Mouse (Mus musculus) kidney, adult 2 months (tissue): Measurements from ENCODE around the gene 4930442H23Rik. TPM values are rescaled to one million over a fixed set of nuclear protein-coding genes. Genes with fewer than 3 reads are reported as not detected.
"Not testable (repeated sequence)": the region's sequence is repeated elsewhere in the genome, so short reads cannot be mapped to it uniquely, and the experiment has no call there.

Experiments used
- DNase-seq: peaks from one replicate; pipeline ENCODE4 v3.0.0; 2021
- H3K27ac ChIP-seq: fragments of 200-500 bp; 2 replicates; pipeline ENCODE4 v1.5.1; 2012; ENCODE audit warnings: low read depth, low read length, control low read depth, inconsistent platforms; ENCODE audit not compliant: insufficient read depth
- H3K27me3 ChIP-seq: fragments of 200-500 bp; replicated peaks from 2 replicates; pipeline ENCODE4 v1.6.1; 2012; ENCODE audit warnings: mild to moderate bottlenecking, moderate library complexity, low read length, inconsistent platforms; ENCODE audit not compliant: control insufficient read depth, insufficient read depth
- H3K36me3 ChIP-seq: fragments of 200-500 bp; 2 replicates; pipeline ENCODE4 v1.6.1; 2012; ENCODE audit warnings: mild to moderate bottlenecking, moderate library complexity, low read length, inconsistent platforms; ENCODE audit not compliant: control insufficient read depth, insufficient read depth
- H3K4me1 ChIP-seq: fragments of 200-500 bp; 2 replicates; pipeline ENCODE4 v1.6.1; 2011; ENCODE audit warnings: low read length; ENCODE audit not compliant: control insufficient read depth, insufficient read depth
- H3K4me3 ChIP-seq: fragments of 200-500 bp; 2 replicates; pipeline ENCODE4 v1.5.1; 2011; ENCODE audit warnings: mild to moderate bottlenecking, low read depth, low read length, control low read depth; ENCODE audit not compliant: insufficient read depth
- CTCF ChIP-seq: fragments of 200-500 bp; conservative IDR thresholded peaks from 2 replicates; pipeline ENCODE4 v1.5.1; 2011; ENCODE audit warnings: low read depth, mild to moderate bottlenecking, control low read depth, low read length, moderate library complexity, mixed read lengths; ENCODE audit not compliant: insufficient read depth, insufficient read length
- POLR2A ChIP-seq: fragments of 200-500 bp; IDR thresholded peaks from one replicate; pipeline ENCODE4 v1.6.1; 2011; ENCODE audit warnings: low read depth, low read length, control low read depth
- WGBS: fragments of 180-500 bp; shearing (Covaris S2); methylation state at CpG from one replicate; pipeline ENCODE4 v1.1.7; 2018; 5-methylcytosine and 5-hydroxymethylcytosine counted together
- polyA plus RNA-seq: library from polyadenylated mRNA; depleted of rRNA; stranded (reverse); fragments of >200 nt; gene quantifications from 2 replicates; pipeline ENCODE4 v1.2.3, GENCODE M21; 2012; rRNA removed

4930442H23Rik gene
- not detected in 2 replicates for polyA plus RNA-seq

DNA sequence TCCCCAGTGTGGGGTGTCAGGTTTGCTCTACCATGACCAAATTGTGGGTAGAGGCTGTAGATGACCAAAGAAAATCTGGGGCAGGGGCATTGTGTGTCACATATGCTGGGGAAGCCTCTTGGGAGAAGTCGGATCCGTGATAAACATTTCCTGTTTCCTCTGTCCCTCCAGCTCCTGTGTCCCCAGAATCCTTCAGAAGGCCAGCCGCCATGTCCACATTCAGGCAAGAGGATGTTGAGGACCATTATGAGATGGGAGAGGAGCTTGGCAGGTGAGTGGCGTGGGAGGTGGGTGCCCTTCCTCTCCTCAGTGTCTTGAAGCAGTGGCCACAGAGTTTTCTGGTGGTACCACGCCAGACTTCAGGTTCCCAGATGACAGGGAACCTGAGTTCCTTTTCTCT, at the start of gene 4930442H23Rik:
4930442H23Rik (minus strand) TSS at position 45 of the 400 bp plus-strand sequence.
- DNase-seq: no peak
- H3K27me3 ChIP-seq: no peaks in the 10 kb centered on the region
- H3K4me3 ChIP-seq: peak within 1 kb of the TSS; percentile 74
- H3K36me3 ChIP-seq: peaks cover 12% of the 10 kb centered on the region
- WGBS: 73% methylated on average over 5 of the region's 5 CpGs
- TF ChIP-seq CTCF: no peak
- TF ChIP-seq POLR2A: no peak
- peaks cover 3% of the 10 kb centered on the region; the same call in 1 of the 2 replicates for H3K4me1 ChIP-seq
- peak within 1 kb of the TSS; percentile 83 for H3K27ac ChIP-seq

DNA sequence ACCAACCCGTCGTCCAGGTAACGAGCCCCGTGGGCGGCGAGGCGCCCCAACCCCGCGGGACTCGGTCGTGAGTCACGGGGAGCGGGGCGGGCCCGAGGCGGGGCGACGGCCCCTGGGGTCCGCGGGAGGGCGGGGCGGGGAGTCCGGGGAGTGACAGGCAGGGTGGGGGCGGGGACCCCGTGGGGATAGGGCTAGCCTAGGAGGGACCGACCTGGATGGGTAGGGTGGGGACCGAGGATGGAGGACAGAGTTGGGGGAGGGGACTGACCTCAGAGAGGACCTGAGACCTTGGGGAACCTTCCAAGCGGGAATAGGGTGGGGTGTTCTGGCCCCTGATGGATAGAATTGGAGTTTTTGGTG, 49.6 kb upstream of the 4930442H23Rik start:
- no peak for DNase-seq
- 0 out of 2 replicates have a peak, but pooled peaks cover 3% of the 10 kb centered on the region for H3K4me1 ChIP-seq
- no peaks in the 10 kb centered on the region for H3K36me3 ChIP-seq
- TF ChIP-seq POLR2A (no peak), CTCF (no peak)
- WGBS: 2% methylated on average over 28 of the region's 28 CpGs
- H3K4me3 ChIP-seq: peak overlapping the region; percentile 69
- no peaks in the 10 kb centered on the region for H3K27me3 ChIP-seq
- H3K27ac ChIP-seq: no peak overlapping the region

DNA sequence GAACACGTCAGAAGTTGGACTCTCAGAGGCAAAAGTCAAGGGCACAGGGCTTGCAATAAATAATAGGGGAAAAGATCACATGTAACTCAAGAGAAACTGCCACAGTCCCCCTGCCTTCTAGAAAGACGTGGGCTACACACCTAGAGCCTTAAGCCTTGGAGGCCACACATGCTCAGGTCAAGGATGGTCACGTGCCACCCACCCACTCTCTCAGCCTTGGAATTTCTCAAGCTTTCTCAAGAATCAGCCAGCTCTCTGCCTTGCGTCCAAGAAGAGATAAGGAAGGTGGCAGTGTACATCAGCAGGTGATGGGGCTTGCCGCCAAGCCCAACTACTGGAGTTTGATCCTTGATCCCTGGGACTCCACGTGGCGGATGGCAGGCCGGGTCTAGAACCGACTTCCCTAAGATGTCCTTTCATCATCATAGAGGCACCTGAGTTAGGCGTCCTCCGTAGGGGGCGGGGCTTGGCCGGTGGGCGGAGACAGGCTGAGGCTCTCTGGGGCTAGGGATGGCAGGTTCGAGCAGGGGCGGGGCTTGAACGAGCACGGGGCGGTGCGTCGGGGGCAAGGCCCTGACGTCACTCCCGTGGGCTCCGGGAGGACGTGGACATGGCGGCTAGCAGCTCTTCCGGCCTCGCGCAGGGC, 49.1 kb upstream of the 4930442H23Rik start, which contains the start of gene Zfr2:
Zfr2 (plus strand) TSS at position 576 of the 646 bp plus-strand sequence.
- TF ChIP-seq CTCF: no peak
- TF ChIP-seq POLR2A: peak; percentile 52
- Histone ChIP-seq H3K36me3 (no peaks in the 10 kb centered on the region), H3K4me1 (0 out of 2 replicates have a peak, but pooled peaks cover 3% of the 10 kb centered on the region), H3K27ac (no peak within 1 kb of the TSS), H3K27me3 (no peaks in the 10 kb centered on the region), H3K4me3 (peak within 1 kb of the TSS; percentile 69)
- WGBS: 8% methylated on average over 29 of the region's 29 CpGs
- peak; percentile 93 for DNase-seq

DNA sequence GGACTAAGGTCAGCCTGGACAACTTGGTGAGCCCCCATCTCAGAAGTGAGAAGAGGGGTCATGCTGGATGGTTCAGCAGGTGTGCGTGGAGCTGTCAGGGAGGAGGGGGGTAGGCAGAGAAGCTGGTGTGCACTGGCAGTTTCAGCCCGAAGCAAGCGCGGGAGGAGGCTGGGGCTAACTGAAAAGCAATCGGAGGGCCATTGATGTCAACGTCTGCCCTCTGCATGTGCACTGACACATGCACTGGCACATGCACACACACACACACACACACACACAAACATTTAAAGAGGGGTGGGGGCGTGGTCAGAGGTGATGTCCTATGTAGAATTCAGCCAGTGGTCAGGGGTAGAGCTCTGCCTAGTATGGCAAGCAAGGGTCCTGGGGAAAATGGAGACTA, 47.8 kb upstream of the 4930442H23Rik start:
- 0 out of 2 replicates have a peak, but pooled peaks cover 3% of the 10 kb centered on the region for H3K4me1 ChIP-seq
- WGBS: 38% methylated on average over 7 of the region's 7 CpGs
- TF ChIP-seq POLR2A: no peak
- no peak for TF ChIP-seq CTCF
- no peaks in the 10 kb centered on the region for H3K36me3 ChIP-seq
- no peak for DNase-seq
- no peaks in the 10 kb centered on the region for H3K27me3 ChIP-seq
- H3K27ac ChIP-seq: no peak overlapping the region
- no peak overlapping the region for H3K4me3 ChIP-seq

DNA sequence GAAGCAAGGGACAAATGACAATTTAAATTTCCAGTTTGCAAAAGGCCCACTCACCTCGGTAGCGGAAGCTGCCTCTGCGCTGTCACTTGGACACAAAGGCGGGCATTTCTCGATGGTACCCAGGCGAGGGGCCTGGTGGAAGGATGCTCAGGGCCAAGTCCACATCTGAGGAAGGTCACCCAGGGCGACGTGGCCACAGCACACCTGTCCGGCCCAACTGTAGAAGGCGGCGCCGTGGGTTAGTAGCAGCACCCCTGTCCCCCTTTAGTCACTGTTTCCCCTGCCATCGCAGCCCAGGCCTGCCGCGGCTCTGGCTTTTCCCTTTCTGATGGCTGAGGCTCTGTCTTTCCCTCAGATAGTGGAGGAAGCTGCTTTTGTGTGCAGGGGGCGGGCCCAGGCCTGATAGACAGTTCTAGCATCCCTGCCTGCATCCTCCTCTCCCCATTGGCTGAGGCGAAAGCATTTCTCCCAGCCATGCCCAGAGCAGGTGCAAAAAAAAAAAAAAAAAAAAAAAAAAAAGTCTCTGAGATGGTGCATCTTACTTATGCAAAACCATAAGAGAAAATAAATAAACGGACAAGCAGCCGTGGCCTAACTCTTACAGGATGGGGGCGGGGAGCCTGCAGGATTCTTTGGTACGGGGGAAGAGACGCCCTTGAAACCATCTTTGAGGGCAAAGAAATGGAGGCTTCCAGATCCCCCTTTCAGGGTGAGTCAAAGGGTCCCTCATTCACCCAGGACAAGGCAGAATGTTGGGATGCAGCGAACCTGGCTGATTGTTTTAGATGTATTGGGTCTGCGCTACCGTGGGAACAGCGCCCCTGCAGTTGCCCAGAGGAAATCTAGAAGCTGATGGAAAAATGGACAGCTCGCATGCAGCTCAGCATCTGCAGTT, 47.0 kb upstream of the 4930442H23Rik start, which contains the start of gene Atcay:
Atcay (minus strand) TSS at position 396 of the 895 bp plus-strand sequence.
- DNase-seq: no peak
- TF ChIP-seq POLR2A: no peak
- TF ChIP-seq CTCF: peak; percentile 64
- H3K4me1 ChIP-seq: 0 out of 2 replicates have a peak, but pooled peaks cover 3% of the 10 kb centered on the region
- no peaks in the 10 kb centered on the region for H3K36me3 ChIP-seq
- no peak within 1 kb of the TSS for H3K27ac ChIP-seq
- H3K4me3 ChIP-seq: no peak within 1 kb of the TSS
- no peaks in the 10 kb centered on the region for H3K27me3 ChIP-seq
- 9% methylated on average over 27 of the region's 27 CpGs for WGBS

DNA sequence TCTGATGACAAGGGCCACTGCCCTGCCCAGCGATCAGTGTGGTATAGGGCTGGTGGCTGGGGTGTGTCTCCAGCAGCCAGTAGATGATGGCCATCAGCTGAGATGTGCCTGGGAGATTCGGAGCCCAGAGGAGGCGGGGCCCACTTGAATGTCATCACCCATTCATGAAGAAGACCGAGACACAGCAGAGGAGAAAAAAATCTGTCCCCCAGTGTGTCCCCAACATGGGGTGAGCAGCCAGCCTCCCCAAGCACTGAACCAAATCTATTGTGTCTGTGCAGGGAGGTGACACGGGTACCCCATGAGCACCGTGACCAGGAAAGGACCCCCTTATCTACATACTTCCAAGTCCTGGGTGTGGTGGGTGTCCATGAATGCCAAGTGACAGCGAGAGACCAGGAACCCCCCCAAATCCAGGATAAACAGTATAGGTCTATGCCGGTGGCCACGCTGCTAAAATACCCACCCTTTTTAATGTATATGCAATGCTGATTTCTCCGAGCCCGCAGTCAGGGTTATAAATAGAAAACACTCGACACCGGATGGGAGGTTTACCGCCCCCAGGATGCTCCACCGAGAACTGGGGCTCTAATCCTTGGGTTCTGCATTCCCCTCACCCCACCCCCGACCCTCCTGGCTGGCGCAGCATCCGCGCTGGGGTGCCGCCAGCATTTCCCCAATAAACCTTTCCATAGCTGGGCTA, 46.2 kb upstream of the 4930442H23Rik start:
- Histone ChIP-seq H3K27ac (no peak overlapping the region), H3K36me3 (no peaks in the 10 kb centered on the region), H3K4me3 (no peak overlapping the region), H3K4me1 (0 out of 2 replicates have a peak, but pooled peaks cover 3% of the 10 kb centered on the region), H3K27me3 (no peaks in the 10 kb centered on the region)
- DNase-seq: no peak
- TF ChIP-seq POLR2A: no peak
- no peak for TF ChIP-seq CTCF
- 19% methylated on average over 20 of the region's 20 CpGs for WGBS

DNA sequence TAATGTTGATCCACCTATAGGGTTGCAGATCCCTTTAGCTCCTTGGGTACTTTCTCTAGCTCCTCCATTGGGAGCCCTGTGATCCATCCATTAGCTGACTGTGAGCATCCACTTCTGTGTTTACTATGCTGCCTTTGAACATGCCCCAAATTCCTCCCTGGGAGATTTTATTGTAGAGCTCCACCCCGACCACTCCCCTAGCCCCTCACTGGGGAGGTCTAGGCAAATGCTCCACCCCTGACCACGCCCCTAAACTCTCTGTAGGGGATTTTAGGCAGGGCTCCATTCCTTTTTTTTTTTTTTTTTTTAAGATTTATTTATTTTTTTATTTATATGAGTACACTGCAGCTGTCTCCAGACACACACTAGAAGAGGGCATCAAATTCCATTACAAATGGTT, 40.1 kb upstream of the 4930442H23Rik start:
- not testable (repeated sequence) for H3K4me3 ChIP-seq, H3K36me3 ChIP-seq, H3K4me1 ChIP-seq, H3K27me3 ChIP-seq, H3K27ac ChIP-seq, DNase-seq
- WGBS: 50% methylated on average over 2 of the region's 2 CpGs
